Mouse (Mus musculus): ENCODE measurements around the gene Olfr228. TPM values are rescaled to one million over a fixed set of nuclear protein-coding genes. Genes with fewer than 3 reads are reported as not detected.
"Not testable (repeated sequence)": the region's sequence is repeated elsewhere in the genome, so short reads cannot be mapped to it uniquely, and the experiment has no call there.

The Olfr228 gene
- polyA plus RNA-seq (2016; fragmentation: Nextera tagmentation; extraction: Ambion mirVana): not detected in 2 replicates

DNA sequence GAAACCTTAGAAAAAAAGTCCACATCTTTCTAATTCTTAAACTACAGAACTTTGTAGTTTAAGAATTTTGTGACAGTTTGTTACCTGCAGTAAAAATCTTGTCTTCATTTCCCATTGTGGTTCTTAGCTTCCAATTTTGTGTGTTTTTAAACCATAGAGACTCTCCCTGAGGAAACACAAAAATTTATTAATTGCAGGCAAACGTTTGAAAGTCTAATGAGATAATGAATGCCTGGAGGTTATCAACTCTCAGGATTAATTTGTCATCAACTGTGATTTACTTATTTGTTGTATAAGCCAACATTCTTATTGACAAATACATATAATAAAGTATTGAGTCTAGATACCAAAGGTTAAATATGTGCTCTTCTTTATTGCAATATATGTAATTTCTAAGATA is at the start of gene Olfr228:
TSS of gene Olfr228 (minus strand) at position 101 of the 400 bp plus-strand sequence.
- 37% methylated on average over 1 of the region's 1 CpGs for WGBS
- Histone ChIP-seq H3K4me3 (no peak within 1 kb of the TSS), H3K27ac (replicated peaks) (no peak within 1 kb of the TSS), H3K4me1 (no peaks in the 10 kb centered on the region), H3K36me3 (replicated peaks) (no peaks in the 10 kb centered on the region), H3K9me3 (no peaks in the 10 kb centered on the region), H3K27me3 (replicated peaks; ENCODE audit: low read depth, poor library complexity, severe bottlenecking) (no peaks in the 10 kb centered on the region)
- no peak for DNase-seq (ENCODE audit: low spot score)

DNA sequence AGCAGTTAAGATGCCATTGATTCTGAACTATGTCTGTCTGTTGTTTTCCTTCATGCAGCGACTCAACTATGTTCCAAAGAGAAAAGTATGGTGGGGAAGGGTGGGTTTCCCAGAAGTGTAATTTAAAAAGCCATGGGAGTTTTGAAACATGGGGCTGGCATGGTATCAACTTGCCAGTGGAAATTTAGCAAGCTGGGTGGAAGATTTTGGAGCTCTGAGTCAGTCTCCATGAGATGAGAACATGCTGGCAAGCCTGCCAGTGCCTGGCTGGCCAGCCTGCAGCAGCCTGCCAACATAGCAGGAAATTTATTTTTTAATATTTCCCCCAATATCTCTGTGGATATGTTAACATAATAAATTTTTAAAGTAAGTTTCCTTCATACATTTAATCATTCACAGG is 43.8 kb upstream of the Olfr228 start:
- no peaks in the 10 kb centered on the region for H3K36me3 ChIP-seq (replicated peaks)
- H3K9me3 ChIP-seq: no peaks in the 10 kb centered on the region
- H3K4me3 ChIP-seq: no peak overlapping the region
- no peak overlapping the region for H3K27ac ChIP-seq (replicated peaks)
- DNase-seq (ENCODE audit: low spot score): no peak
- H3K4me1 ChIP-seq: no peaks in the 10 kb centered on the region
- WGBS: 67% methylated on average over 1 of the region's 1 CpGs
- H3K27me3 ChIP-seq (replicated peaks; ENCODE audit: low read depth, poor library complexity, severe bottlenecking): no peaks in the 10 kb centered on the region

DNA sequence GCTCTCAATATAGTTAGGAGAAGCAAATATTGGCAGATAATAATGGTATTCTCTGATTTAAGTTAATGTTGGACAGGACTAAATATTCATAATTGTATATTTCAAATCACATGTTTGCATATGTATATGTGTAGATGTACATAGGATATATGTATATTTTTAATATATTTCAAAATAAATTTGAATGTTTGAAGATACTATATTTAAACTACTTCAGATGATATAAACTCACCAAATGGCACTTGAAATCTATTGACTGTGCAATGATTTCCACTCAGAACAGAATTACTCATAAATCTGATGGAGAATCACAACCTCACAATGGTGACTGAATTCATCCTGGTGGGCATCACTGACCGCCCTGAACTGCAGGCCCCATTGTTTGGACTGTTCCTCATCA is 21.0 kb upstream of the Olfr228 start, which contains the start of gene Olfr1076:
TSS of gene Olfr1076 (plus strand) at position 301 of the 400 bp plus-strand sequence.
- Histone ChIP-seq H3K36me3 (replicated peaks) (no peaks in the 10 kb centered on the region), H3K27me3 (replicated peaks; ENCODE audit: low read depth, poor library complexity, severe bottlenecking) (no peaks in the 10 kb centered on the region), H3K27ac (replicated peaks) (no peak within 1 kb of the TSS), H3K4me1 (no peaks in the 10 kb centered on the region), H3K9me3 (no peaks in the 10 kb centered on the region), H3K4me3 (no peak within 1 kb of the TSS)
- WGBS: 91% methylated on average over 1 of the region's 1 CpGs
- DNase-seq (ENCODE audit: low spot score): no peak

DNA sequence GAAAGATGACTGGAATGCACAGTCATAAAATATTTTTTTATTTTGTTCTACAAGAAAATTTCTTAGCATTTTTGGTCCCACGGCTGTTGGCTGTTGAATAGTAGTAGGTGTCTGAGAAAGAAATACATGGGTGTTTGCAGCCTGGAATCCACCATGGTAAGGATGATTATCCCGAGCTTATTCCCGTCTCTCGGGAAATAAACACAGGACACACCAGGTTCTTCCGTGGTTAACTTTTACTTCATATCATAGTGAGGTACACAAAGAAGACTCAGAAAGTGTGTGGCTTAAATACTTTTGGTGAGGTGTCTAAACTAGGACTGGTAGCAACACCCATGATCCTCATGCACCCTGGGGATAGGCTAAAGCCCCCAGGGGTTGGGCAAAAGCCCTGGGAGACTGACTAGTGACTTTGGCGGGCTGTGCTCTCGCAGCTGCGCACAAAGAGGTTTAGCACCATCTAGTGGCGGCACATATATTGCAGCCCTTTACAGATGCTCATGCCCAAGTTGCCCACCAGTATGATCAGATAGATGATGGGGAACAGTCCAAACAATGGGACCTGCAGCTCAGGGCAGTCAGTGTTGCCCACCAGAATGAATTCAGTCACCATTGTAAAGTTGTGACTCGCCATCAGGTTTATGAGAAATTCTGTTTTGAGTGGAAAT is 22.6 kb downstream of the Olfr228 start:
- H3K36me3 ChIP-seq (replicated peaks): no peaks in the 10 kb centered on the region
- no peaks in the 10 kb centered on the region for H3K9me3 ChIP-seq
- no peak overlapping the region for H3K27ac ChIP-seq (replicated peaks)
- no peaks in the 10 kb centered on the region for H3K4me1 ChIP-seq
- DNase-seq (ENCODE audit: low spot score): peak; percentile 61
- no peaks in the 10 kb centered on the region for H3K27me3 ChIP-seq (replicated peaks; ENCODE audit: low read depth, poor library complexity, severe bottlenecking)
- 40% methylated on average over 10 of the region's 10 CpGs for WGBS
- H3K4me3 ChIP-seq: no peak overlapping the region

DNA sequence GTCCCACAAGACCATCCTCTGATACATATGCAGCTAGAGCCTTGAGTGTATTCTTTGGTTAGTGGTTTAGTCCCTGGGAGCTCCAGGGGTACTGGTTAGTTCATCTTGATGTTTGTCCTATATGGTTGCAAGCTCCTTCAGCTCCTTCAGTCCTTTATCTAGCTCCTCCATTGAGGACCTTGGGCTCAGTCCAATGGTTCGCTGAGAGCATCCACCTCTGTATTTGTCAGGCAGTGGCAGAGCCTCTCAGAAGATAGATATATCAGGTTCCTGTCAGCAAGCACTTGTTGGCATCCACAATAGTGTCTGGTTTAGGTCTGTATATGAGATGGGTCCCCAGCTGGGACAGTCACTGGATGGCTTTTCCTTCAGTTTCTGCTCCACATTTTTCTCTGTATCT is 26.8 kb downstream of the Olfr228 start:
- no peak overlapping the region for H3K4me3 ChIP-seq
- H3K27me3 ChIP-seq (replicated peaks; ENCODE audit: low read depth, poor library complexity, severe bottlenecking): no peaks in the 10 kb centered on the region
- WGBS: 83% methylated on average over 1 of the region's 1 CpGs
- no peaks in the 10 kb centered on the region for H3K36me3 ChIP-seq (replicated peaks)
- H3K4me1 ChIP-seq: no peaks in the 10 kb centered on the region
- no peak overlapping the region for H3K27ac ChIP-seq (replicated peaks)
- no peaks in the 10 kb centered on the region for H3K9me3 ChIP-seq
- DNase-seq (ENCODE audit: low spot score): no peak

DNA sequence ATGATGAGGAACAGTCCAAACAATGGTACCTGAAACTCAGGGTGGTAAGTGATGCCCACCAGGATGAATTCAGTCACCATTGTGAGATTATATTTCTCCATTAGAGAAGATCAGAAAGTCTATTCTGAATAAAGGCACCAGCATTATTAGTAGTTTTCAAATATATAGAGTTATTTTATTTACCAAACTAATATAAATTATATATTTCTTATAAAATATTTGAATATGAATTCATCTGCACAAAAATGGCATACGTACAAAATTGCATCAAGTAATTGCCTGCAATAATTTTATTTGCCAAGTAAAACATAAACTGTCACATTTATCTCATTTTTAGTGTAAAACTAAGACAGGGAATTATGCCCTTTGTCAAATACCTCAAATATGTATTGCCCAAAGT is 31.0 kb downstream of the Olfr228 start, which contains the start of gene Olfr1066:
TSS of gene Olfr1066 (minus strand) at position 101 of the 400 bp plus-strand sequence.
- 89% methylated on average over 1 of the region's 1 CpGs for WGBS
- H3K27ac ChIP-seq (replicated peaks): no peak within 1 kb of the TSS
- no peak within 1 kb of the TSS for H3K4me3 ChIP-seq
- H3K9me3 ChIP-seq: no peaks in the 10 kb centered on the region
- no peaks in the 10 kb centered on the region for H3K36me3 ChIP-seq (replicated peaks)
- DNase-seq (ENCODE audit: low spot score): no peak
- no peaks in the 10 kb centered on the region for H3K4me1 ChIP-seq
- H3K27me3 ChIP-seq (replicated peaks; ENCODE audit: low read depth, poor library complexity, severe bottlenecking): no peaks in the 10 kb centered on the region

DNA sequence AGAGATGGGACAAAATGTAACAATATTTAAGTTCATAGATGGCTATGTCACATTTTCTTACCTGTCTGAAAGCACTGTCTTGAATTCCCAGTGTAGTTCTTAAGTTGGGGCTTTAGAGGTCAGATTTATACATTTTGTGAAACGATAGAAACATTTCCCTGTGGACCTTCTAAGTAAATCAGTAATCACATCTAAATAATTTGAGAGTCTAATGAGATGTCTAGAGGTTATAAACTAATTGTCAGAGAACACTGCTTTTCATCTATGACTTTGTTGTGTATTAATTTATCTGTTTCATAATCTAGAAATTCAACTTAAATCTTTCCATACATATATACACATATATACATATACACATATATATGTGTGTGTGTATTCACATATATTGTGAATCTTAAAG is 36.7 kb downstream of the Olfr228 start, which contains the start of gene Olfr1065:
TSS of gene Olfr1065 (minus strand) at position 101 of the 400 bp plus-strand sequence.
- not testable (repeated sequence) for DNase-seq (ENCODE audit: low spot score); H3K36me3 ChIP-seq (replicated peaks); H3K9me3 ChIP-seq; H3K4me1 ChIP-seq; H3K27me3 ChIP-seq (replicated peaks; ENCODE audit: low read depth, poor library complexity, severe bottlenecking); H3K27ac ChIP-seq (replicated peaks); H3K4me3 ChIP-seq
- WGBS: 82% methylated on average over 1 of the region's 1 CpGs

DNA sequence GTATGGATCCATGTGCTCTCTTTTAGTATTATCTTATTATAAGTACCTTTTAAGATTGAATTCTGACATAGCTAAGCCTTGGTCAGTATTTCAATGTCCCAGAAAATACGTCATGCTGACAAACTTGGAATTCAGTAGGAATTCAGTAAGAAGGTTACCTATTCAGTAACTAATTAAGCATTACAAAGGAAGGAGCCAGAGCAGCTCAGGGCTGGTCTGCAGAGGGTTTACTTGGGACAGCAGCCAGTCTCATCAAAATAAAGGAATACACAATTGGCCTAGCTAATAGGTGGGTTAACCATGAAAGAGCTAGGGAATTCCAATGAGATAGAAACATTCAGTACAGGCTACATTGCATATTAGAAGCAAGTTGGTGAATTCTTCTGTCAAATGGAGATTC is 45.1 kb downstream of the Olfr228 start:
- WGBS: 72% methylated on average over 1 of the region's 1 CpGs

More for the DNA sequence above, 45.1 kb downstream of the Olfr228 start:
- not testable (repeated sequence) for H3K36me3 ChIP-seq (replicated peaks); H3K27me3 ChIP-seq (replicated peaks; ENCODE audit: low read depth, poor library complexity, severe bottlenecking); H3K27ac ChIP-seq (replicated peaks); H3K4me1 ChIP-seq; H3K4me3 ChIP-seq; DNase-seq (ENCODE audit: low spot score); H3K9me3 ChIP-seq

Other genes starting within 250 kb of the Olfr228 start
- gene Olfr1048, start 247.1 kb downstream of the Olfr228 start, polyA plus RNA-seq (2016; fragmentation: Nextera tagmentation; extraction: Ambion mirVana): not detected in 2 replicates
- gene Olfr1049, start 229.1 kb downstream of the Olfr228 start, polyA plus RNA-seq (2016; fragmentation: Nextera tagmentation; extraction: Ambion mirVana): not detected in 2 replicates
- gene Olfr1051, start 208.3 kb downstream of the Olfr228 start, polyA plus RNA-seq (2016; fragmentation: Nextera tagmentation; extraction: Ambion mirVana): not detected in 2 replicates
- not detected in 2 replicates for gene Olfr1052, start 194.9 kb downstream of the Olfr228 start, polyA plus RNA-seq (2016; fragmentation: Nextera tagmentation; extraction: Ambion mirVana)
- gene Olfr1053, start 172.1 kb downstream of the Olfr228 start, polyA plus RNA-seq (2016; fragmentation: Nextera tagmentation; extraction: Ambion mirVana): not detected in 2 replicates
- not detected in 2 replicates for gene Olfr1054, start 152.0 kb downstream of the Olfr228 start, polyA plus RNA-seq (2016; fragmentation: Nextera tagmentation; extraction: Ambion mirVana)
- not detected in 2 replicates for gene Olfr1055, start 137.1 kb downstream of the Olfr228 start, polyA plus RNA-seq (2016; fragmentation: Nextera tagmentation; extraction: Ambion mirVana)
- gene Olfr1056, start 124.9 kb downstream of the Olfr228 start, polyA plus RNA-seq (2016; fragmentation: Nextera tagmentation; extraction: Ambion mirVana): not detected in 2 replicates
- gene Olfr1057, start 109.0 kb downstream of the Olfr228 start, polyA plus RNA-seq (2016; fragmentation: Nextera tagmentation; extraction: Ambion mirVana): not detected in 2 replicates
- not detected in 2 replicates for gene Olfr1058, start 98.8 kb downstream of the Olfr228 start, polyA plus RNA-seq (2016; fragmentation: Nextera tagmentation; extraction: Ambion mirVana)
- not detected in 2 replicates for gene Olfr1061, start 73.3 kb downstream of the Olfr228 start, polyA plus RNA-seq (2016; fragmentation: Nextera tagmentation; extraction: Ambion mirVana)
- not detected in 2 replicates for gene Olfr1062, start 60.6 kb downstream of the Olfr228 start, polyA plus RNA-seq (2016; fragmentation: Nextera tagmentation; extraction: Ambion mirVana)
- not detected in 2 replicates for gene Olfr1065, start 36.8 kb downstream of the Olfr228 start, polyA plus RNA-seq (2016; fragmentation: Nextera tagmentation; extraction: Ambion mirVana)
- gene Olfr1066, start 31.1 kb downstream of the Olfr228 start, polyA plus RNA-seq (2016; fragmentation: Nextera tagmentation; extraction: Ambion mirVana): not detected in 2 replicates
- not detected in 2 replicates for gene Olfr1076, start 21.1 kb upstream of the Olfr228 start, polyA plus RNA-seq (2016; fragmentation: Nextera tagmentation; extraction: Ambion mirVana)
- gene Olfr1079, start 55.1 kb upstream of the Olfr228 start, polyA plus RNA-seq (2016; fragmentation: Nextera tagmentation; extraction: Ambion mirVana): not detected in 2 replicates
- gene Olfr1080, start 70.8 kb upstream of the Olfr228 start, polyA plus RNA-seq (2016; fragmentation: Nextera tagmentation; extraction: Ambion mirVana): not detected in 2 replicates
- not detected in 2 replicates for gene Olfr1082, start 111.6 kb upstream of the Olfr228 start, polyA plus RNA-seq (2016; fragmentation: Nextera tagmentation; extraction: Ambion mirVana)
- gene Olfr1084, start 152.3 kb upstream of the Olfr228 start, polyA plus RNA-seq (2016; fragmentation: Nextera tagmentation; extraction: Ambion mirVana): not detected in 2 replicates
- not detected in 2 replicates for gene Olfr1085, start 174.6 kb upstream of the Olfr228 start, polyA plus RNA-seq (2016; fragmentation: Nextera tagmentation; extraction: Ambion mirVana)
- gene Olfr1086, start 192.7 kb upstream of the Olfr228 start, polyA plus RNA-seq (2016; fragmentation: Nextera tagmentation; extraction: Ambion mirVana): not detected in 2 replicates
- gene Olfr1087, start 211.0 kb upstream of the Olfr228 start, polyA plus RNA-seq (2016; fragmentation: Nextera tagmentation; extraction: Ambion mirVana): not detected in 2 replicates
- not detected in 2 replicates for gene Olfr1089, start 246.3 kb upstream of the Olfr228 start, polyA plus RNA-seq (2016; fragmentation: Nextera tagmentation; extraction: Ambion mirVana)